Comparison of ENCODE assay signal across 29 mouse cellular contexts in genomic region chr11:48777303-48777702, GRCm38 (mm10).
"Had no signal": no experiment of that assay in that cellular context is flagged by ENCODE, and none has a peak within 500 bp of the region (broad histone marks: within the 10 kb centered on the region; RNA-seq: fewer than 3 reads in every experiment).

No protein-coding gene starts in this region.

- H3K9ac ChIP-seq: heart, embryonic 12.5 days; heart, embryonic 13.5 days; heart, embryonic 15.5 days; hindbrain, embryonic 12.5 days; hindbrain, embryonic 13.5 days; hindbrain, embryonic 14.5 days; hindbrain, embryonic 15.5 days; intestine, embryonic 15.5 days; kidney, embryonic 15.5 days had no signal

- H3K27ac ChIP-seq: heart, embryonic 10.5 days; heart, embryonic 13.5 days; heart, embryonic 15.5 days; hindbrain, embryonic 10.5 days; hindbrain, embryonic 12.5 days; hindbrain, embryonic 13.5 days; hindbrain, embryonic 14.5 days; hindbrain, embryonic 15.5 days; hindbrain, postnatal 0 days; intestine, embryonic 15.5 days; kidney, embryonic 15.5 days; kidney, postnatal 0 days; layer of hippocampus, adult 2 months had no signal

- DNase-seq: heart, postnatal 10 days; heart, postnatal 14 days; heart, postnatal 36 days; kidney, adult 11 months; kidney, adult 18-20 months; kidney, adult 2 months; kidney, adult 8-10 months; kidney, adult 9 months; kidney, postnatal 10 days; kidney, postnatal 14 days; kidney, postnatal 25 days; kidney, postnatal 36 days; kidney, postnatal 4 days; layer of hippocampus, adult 9-11 months; layer of hippocampus, postnatal 36 days had no signal

- H3K4me3 ChIP-seq: heart, embryonic 10.5 days; heart, embryonic 12.5 days; heart, embryonic 13.5 days; heart, embryonic 15.5 days; hindbrain, embryonic 10.5 days; hindbrain, embryonic 12.5 days; hindbrain, embryonic 13.5 days; hindbrain, embryonic 15.5 days; intestine, embryonic 15.5 days; kidney, embryonic 15.5 days; layer of hippocampus, adult 2 months had no signal

- H3K27me3 ChIP-seq: heart, embryonic 12.5 days; heart, embryonic 13.5 days; heart, embryonic 15.5 days; hindbrain, embryonic 12.5 days; hindbrain, embryonic 15.5 days; intestine, embryonic 15.5 days; kidney, embryonic 15.5 days had no signal

- H3K9me3 ChIP-seq: heart, embryonic 10.5 days; heart, embryonic 12.5 days; heart, embryonic 13.5 days; heart, embryonic 15.5 days; hindbrain, embryonic 10.5 days; hindbrain, embryonic 12.5 days; hindbrain, embryonic 13.5 days; hindbrain, embryonic 15.5 days; intestine, embryonic 15.5 days; kidney, embryonic 15.5 days had no signal

- H3K36me3 ChIP-seq: heart, embryonic 10.5 days; heart, embryonic 12.5 days; heart, embryonic 13.5 days; heart, embryonic 15.5 days; hindbrain, embryonic 10.5 days; hindbrain, embryonic 12.5 days; hindbrain, embryonic 13.5 days; hindbrain, embryonic 15.5 days; intestine, embryonic 15.5 days; kidney, embryonic 15.5 days had no signal

- H3K4me1 ChIP-seq: heart, embryonic 10.5 days; heart, embryonic 12.5 days; heart, embryonic 13.5 days; hindbrain, embryonic 10.5 days; hindbrain, embryonic 12.5 days; intestine, embryonic 15.5 days; kidney, embryonic 15.5 days had no signal
